Mouse (Mus musculus) heart, adult 2 months (tissue): ENCODE measurements around the gene Colgalt1.

ENCODE experiments used
- CTCF ChIP-seq: fragments of 200-600 bp; IDR thresholded peaks from 2 replicates; pipeline ENCODE4 v1.8.1; 2022; ENCODE audit warnings: antibody characterized with exemption, mild to moderate bottlenecking, moderate library complexity
- EP300 ChIP-seq: fragments of 200-500 bp; IDR thresholded peaks from 2 replicates; pipeline ENCODE4 v1.6.1; 2011; ENCODE audit warnings: low read depth, low read length, control low read depth; ENCODE audit not compliant: insufficient read depth
- POLR2A ChIP-seq: fragments of 200-500 bp; IDR thresholded peaks from 2 replicates; pipeline ENCODE4 v1.6.1; 2011; ENCODE audit warnings: mild to moderate bottlenecking, low read depth, low read length, control low read depth; ENCODE audit not compliant: insufficient read depth

- TF ChIP-seq CTCF, result no peak
- TF ChIP-seq POLR2A, result no peak; the same call in 1 of the 2 replicates
- no peak for TF ChIP-seq EP300
Measured at GRCm38 (mm10) chr8:71568387-71568937, 42.3 kb upstream of the Colgalt1 start, which contains the start of gene Slc27a1.
